Mouse (Mus musculus) kidney, adult 18-20 months (tissue): Measurements from ENCODE around the gene Plcb4.
"Not testable (repeated sequence)": the region's sequence is repeated elsewhere in the genome, so short reads cannot be mapped to it uniquely, and the experiment has no call there.

ENCODE experiments used
- DNase-seq: peaks from one replicate; pipeline ENCODE4 v3.0.0; 2021

The Plcb4 gene

GRCm38 (mm10) chr2:135862489-135863390 is 203.9 kb downstream of the Plcb4 start:
- DNase-seq: no peak

GRCm38 (mm10) chr2:135863391-135864076 is 204.7 kb downstream of the Plcb4 start:
- DNase-seq: no peak

- DNase-seq: no peak
These were observed 207.6 kb downstream of the Plcb4 start for GRCm38 (mm10) chr2:135866421-135866820.

GRCm38 (mm10) chr2:135866838-135867237 is 208.0 kb downstream of the Plcb4 start:
- no peak for DNase-seq

GRCm38 (mm10) chr2:135869637-135870036 is 210.8 kb downstream of the Plcb4 start:
- no peak for DNase-seq

- DNase-seq: no peak
These were observed 214.3 kb downstream of the Plcb4 start for GRCm38 (mm10) chr2:135873146-135873545.

GRCm38 (mm10) chr2:135873761-135874160 is 214.9 kb downstream of the Plcb4 start:
- DNase-seq: no peak

GRCm38 (mm10) chr2:135875549-135875948 is 216.7 kb downstream of the Plcb4 start:
- no peak for DNase-seq

- DNase-seq: no peak
These were observed 220.5 kb downstream of the Plcb4 start for GRCm38 (mm10) chr2:135879356-135879755.

GRCm38 (mm10) chr2:135880269-135880760 is 221.5 kb downstream of the Plcb4 start:
- DNase-seq: no peak

- DNase-seq: no peak
These were observed 224.5 kb downstream of the Plcb4 start for GRCm38 (mm10) chr2:135883359-135883758.

GRCm38 (mm10) chr2:135884534-135885180 is 225.8 kb downstream of the Plcb4 start:
- DNase-seq: no peak

GRCm38 (mm10) chr2:135885607-135886006 is 226.8 kb downstream of the Plcb4 start:
- no peak for DNase-seq

GRCm38 (mm10) chr2:135886081-135886679 is 227.4 kb downstream of the Plcb4 start:
- no peak for DNase-seq

GRCm38 (mm10) chr2:135887805-135888204 is 229.0 kb downstream of the Plcb4 start:
- no peak for DNase-seq

- DNase-seq: no peak
These were observed 229.4 kb downstream of the Plcb4 start for GRCm38 (mm10) chr2:135888206-135888605.

GRCm38 (mm10) chr2:135888767-135889166 is 230.0 kb downstream of the Plcb4 start:
- no peak for DNase-seq

GRCm38 (mm10) chr2:135890083-135890482 is 231.3 kb downstream of the Plcb4 start:
- DNase-seq: no peak

- no peak for DNase-seq
These were observed 232.3 kb downstream of the Plcb4 start for GRCm38 (mm10) chr2:135891097-135891496.

- DNase-seq: no peak
These were observed 232.9 kb downstream of the Plcb4 start for GRCm38 (mm10) chr2:135891686-135892085.

GRCm38 (mm10) chr2:135894582-135894981 is 235.8 kb downstream of the Plcb4 start:
- DNase-seq: no peak

GRCm38 (mm10) chr2:135898025-135898424 is 239.2 kb downstream of the Plcb4 start:
- no peak for DNase-seq

- DNase-seq: not testable (repeated sequence)
These were observed 241.1 kb downstream of the Plcb4 start for GRCm38 (mm10) chr2:135899931-135900330.
